Mouse (Mus musculus): ENCODE measurements around the gene Eno2.

The Eno2 gene

GRCm38 (mm10) chr6:124740211-124740887, 29.1 kb downstream of the Eno2 start:
- ATAC-seq (ENCODE audit: low TSS enrichment), result peak; percentile 10; the same call in 1 of the 2 replicates

GRCm38 (mm10) chr6:124739231-124739796, 30.2 kb downstream of the Eno2 start:
- ATAC-seq (ENCODE audit: low TSS enrichment), result no peak

- ATAC-seq (ENCODE audit: low TSS enrichment), result no peak
Observed at GRCm38 (mm10) chr6:124738511-124739023, 30.9 kb downstream of the Eno2 start, which contains the start of gene Ptpn6. Gene Ptpn6 (minus strand): TSS chr6:124738714.

GRCm38 (mm10) chr6:124737040-124737439, 32.4 kb downstream of the Eno2 start:
- no peak for ATAC-seq (ENCODE audit: low TSS enrichment)

DNA sequence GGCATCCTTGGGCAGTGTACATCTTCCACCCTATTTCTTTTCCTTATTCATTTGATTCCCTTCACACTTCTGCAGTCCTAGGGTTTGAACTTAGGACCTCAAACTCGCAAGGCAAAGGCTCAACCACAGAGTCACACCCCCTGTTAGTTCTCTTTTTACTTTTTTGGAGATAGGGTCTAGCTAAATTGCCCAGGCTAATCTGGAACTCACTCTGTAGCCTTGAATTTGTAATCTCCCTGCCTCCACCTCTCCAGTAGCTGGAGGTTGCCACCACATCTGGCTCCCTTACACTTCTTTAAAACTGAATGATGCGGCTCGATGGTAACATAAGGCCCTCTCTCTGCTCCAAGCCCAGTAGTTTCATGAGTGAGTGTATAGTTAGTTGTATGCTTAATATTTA, 35.1 kb downstream of the Eno2 start:
- no peak for ATAC-seq (ENCODE audit: low TSS enrichment)

DNA sequence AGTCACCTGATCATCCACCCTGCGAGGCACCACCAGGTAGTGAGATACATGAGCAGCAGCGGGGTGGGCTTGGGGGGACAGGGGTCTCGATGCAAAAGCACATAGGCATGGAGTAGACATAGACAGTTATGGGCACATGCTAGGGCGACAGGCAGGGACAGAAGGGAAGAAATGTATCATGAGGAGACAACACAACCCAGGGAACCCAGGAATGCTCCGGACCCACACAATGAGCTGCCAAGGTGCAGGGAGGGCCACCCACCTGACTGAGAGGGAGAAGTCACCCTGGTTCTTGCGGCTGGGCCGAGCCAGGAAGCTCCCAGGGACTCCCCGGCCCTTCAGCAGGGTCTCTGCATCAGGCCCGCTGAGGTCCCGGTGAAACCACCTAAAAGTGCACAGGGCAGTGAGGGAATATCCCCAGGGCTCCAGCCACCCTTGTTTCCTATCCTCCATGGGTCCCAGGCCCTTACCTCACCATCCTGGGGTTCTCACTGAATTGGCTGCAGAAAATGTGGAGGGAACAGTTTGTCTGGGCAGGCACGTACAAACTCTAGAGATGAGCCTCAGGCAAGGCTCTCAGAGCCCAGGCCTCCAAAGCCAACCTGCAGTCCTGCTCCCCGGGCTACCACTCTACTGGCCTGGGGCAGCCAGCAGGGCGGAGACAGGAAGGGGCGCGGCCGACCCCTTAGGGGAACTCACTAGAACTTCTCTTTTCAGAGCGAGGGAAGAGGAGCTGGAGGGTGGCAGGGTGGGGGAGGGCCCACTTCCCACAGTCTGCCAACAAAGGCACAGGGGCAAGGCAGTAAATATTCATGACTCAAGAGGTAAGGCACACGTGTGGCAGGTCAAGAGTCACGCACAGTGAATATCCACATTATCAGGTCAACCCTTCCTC, 36.8 kb downstream of the Eno2 start:
- 0 out of 2 replicates have a peak, but pooled peaks have one; percentile 32 for ATAC-seq (ENCODE audit: low TSS enrichment)

DNA sequence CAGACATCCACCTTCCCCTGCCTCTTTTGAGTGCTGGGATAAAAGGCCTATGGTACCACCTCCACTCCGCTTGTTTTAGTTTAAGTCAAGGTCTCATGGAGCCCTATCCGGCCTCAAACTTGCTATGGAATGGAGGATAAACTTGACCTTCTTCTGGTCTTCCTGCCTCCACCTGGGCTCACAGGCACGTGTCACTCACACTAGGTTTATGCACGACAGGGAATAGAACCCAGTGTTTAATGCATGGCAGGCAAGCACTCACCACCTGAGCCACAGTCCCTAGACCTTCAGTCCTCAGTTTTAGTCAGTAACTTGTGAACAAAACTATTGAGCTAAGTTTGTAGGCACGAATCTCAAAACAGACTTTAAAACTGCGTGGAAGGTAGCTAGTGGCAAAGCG, 38.4 kb downstream of the Eno2 start:
- ATAC-seq (ENCODE audit: low TSS enrichment), result no peak

DNA sequence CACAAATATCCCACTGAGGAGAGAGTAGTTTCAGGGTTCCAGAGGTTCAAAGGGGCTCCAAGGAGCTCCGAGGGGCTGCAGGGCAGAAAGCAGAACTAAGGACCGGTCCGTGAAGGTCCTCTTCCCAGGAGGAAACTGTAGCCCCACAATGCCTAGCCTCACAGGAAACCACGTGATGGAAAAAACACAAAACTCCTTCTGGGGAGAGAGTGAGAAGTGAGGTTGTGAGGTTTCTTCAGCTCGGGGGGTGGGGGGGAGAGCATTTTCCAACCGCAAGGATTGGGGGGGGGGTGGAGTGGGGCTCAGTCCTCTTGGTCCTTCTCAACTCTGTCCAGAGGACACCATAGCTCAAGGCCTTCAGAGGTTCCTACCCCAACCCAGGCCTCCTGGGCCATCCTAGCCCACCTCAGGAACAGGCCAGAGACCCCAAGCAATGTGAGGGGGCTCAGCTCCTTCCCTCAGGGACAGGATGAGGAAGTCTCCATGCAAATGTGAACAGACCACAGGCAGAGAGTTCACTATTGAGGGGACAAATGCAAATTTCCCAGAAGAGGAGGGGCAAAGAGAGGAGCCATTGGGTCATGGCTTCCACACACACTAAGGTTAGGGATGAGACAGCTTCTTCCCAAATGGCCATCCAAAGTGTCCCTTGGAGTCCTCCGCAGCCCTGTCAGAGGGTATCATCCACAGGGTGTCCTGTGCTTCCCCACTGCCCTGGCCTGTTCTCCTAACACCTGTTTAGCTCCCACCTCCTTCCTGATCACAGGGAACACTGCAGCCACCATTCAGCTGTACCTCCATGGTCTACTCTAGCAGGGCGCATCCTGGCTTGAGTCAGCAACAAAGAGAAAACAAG, 39.4 kb downstream of the Eno2 start:
- ATAC-seq (ENCODE audit: low TSS enrichment), result no peak

- no peak for ATAC-seq (ENCODE audit: low TSS enrichment)
Observed at GRCm38 (mm10) chr6:124728621-124729020, 40.9 kb downstream of the Eno2 start.

- no peak for ATAC-seq (ENCODE audit: low TSS enrichment)
Observed at GRCm38 (mm10) chr6:124724472-124724871, 45.0 kb downstream of the Eno2 start.

DNA sequence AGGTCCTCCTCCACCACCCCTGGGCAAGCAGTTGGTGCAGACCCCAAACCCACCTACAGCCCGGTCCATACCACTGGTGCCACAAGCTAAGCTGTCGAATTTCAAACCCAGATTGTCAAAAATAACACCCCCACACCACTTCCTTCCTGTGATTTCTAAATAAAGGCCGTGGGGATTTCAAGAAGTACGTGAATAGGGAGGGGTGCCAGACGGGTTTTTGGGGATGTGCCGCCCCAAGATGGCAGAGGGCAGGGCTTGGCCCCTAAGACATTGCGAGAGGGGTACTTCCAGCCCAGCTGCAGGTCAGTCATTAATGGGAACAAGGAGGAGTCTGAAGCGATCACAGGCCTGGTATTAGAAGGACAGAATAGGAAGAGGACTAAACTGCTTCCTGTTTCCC, 45.9 kb downstream of the Eno2 start:
- ATAC-seq (ENCODE audit: low TSS enrichment), result no peak

GRCm38 (mm10) chr6:124722876-124723473, 46.5 kb downstream of the Eno2 start:
- ATAC-seq (ENCODE audit: low TSS enrichment), result no peak

GRCm38 (mm10) chr6:124720904-124721303, 48.6 kb downstream of the Eno2 start:
- ATAC-seq (ENCODE audit: low TSS enrichment), result no peak

DNA sequence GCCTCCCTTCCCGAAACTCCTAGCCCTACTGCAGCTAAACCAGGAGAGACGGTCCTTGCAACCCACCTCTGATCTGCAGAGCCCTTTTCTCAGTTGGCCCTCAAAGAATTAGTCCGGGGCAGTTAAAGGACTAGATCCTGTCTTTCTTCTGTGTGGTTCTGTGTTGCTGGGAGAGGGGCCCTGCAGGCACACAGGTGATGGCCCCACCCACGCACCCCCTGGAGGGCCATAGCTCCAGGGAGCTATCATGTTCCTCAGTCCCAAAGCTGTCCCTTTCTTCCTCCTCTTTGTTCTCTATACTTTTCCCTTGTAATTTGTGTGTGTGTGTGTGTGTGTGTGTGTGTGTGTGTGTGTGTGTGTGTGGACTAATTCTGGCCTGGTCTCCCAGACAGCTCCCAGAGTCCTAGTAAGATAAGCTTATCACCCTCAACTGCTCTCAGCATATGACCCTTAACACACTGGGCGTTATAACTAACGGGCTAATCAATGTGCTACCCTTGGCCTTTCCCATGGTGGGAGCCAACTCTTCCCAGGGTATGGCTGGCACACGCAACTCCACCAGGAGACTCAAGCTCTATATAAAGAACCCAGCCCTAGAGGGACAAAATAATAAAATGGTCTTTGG, 50.0 kb downstream of the Eno2 start:
- no peak for ATAC-seq (ENCODE audit: low TSS enrichment)

GRCm38 (mm10) chr6:124718703-124719102, 50.8 kb downstream of the Eno2 start:
- no peak for ATAC-seq (ENCODE audit: low TSS enrichment)

DNA sequence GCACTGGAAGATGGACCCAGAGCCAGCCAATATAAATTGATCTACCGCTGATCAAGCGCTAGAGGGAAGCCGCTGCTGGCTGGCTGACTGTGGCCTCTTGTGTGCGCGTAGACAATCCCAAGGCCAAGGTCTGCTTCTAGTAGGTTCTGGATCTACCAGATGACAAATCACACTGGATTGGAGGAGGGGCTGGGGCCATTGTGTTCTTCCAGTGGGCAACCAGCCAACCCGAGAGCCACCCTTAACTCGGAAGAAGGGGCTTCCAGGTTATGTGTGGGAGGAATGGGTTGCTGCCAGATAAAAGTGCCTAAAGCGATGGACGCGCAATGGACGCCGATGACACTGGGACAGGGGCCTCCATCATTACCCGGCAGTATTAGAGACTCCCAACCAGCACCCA, 51.5 kb downstream of the Eno2 start:
- no peak for ATAC-seq (ENCODE audit: low TSS enrichment)

GRCm38 (mm10) chr6:124716864-124717490, 52.5 kb downstream of the Eno2 start:
- ATAC-seq (ENCODE audit: low TSS enrichment), result no peak

DNA sequence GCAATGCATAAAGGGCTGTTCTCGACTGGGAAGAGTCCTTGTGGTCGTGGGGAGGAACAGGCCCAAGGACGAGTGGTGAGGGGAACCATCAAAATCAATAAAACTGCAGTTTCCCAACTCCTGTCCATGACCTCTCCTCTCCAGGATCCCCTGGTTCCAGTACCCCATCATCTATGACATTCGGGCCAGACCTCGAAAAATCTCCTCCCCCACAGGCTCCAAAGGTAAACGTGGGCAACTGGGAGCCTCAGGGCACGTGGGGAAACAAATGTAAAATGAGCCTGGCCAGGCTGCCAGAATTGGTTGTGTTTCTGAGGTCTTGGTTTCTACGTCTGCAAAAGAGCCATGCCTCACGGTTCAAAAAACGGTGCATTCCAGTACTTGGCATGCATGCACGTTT, 56.6 kb downstream of the Eno2 start:
- ATAC-seq (ENCODE audit: low TSS enrichment), result no peak

DNA sequence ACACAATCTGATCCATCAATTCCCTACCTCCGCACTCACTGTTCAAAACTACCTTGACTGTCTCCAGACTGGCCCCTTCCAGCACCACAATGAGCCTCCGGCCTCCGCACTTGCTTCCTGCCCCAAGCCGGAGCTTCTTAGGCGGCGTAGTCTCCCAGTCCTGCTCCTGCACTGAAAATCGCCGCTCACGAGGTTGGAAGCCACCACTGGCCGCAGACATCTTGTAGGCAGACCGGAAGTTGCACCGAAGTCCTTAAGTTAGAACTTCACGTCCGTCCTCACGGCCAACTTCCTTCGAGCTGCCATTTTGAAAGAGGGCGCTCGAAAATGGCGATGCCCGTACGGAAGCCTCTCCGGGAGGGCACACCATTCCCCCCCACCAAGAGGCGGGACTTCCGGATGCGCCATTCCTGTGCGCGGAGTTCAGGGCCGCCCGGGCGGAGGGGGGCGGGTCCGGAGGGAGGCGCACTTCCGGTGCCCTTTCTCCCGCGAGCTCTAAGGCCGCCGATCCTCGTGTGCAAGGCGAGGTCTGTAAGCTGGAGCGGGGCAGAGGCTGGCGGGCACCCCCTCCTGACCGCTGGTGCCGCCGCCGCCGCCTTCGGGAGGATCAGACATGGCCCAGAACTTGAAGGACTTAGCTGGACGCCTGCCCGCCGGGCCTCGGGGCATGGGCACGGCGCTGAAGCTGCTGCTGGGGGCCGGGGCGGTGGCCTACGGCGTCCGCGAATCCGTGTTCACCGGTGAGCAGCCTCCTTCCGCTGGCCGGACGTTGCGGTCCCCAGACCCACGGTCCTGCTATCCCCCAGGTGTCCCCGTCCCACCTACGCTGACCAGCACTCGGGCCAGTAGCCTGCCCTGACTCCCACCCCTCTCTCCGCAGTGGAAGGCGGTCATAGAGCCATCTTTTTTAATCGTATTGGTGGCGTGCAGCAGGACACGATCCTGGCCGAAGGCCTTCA, 57.4 kb downstream of the Eno2 start, which contains the start of the genes Emg1 and Phb2:
Emg1 (minus strand) TSS at position 355 of the 959 bp plus-strand sequence.
Phb2 (plus strand) TSS at position 513 of the 959 bp plus-strand sequence.
- peak; percentile 96 for ATAC-seq (ENCODE audit: low TSS enrichment)
